Mouse (Mus musculus) gastrocnemius, postnatal 10 days (tissue): Measurements from ENCODE around the gene Zscan4e. TPM values are rescaled to one million over a fixed set of nuclear protein-coding genes. Genes with fewer than 3 reads are reported as not detected.
"Not testable (repeated sequence)": the region's sequence is repeated elsewhere in the genome, so short reads cannot be mapped to it uniquely, and the experiment has no call there.

Experiments
- DNase-seq: peaks from one replicate; pipeline ENCODE4 v3.0.0; 2021; ENCODE audit warnings: mixed read lengths
- long read RNA-seq, 2 experiments: library from polyadenylated mRNA; stranded (forward); transcript quantifications; one replicate each; pipeline ENCODE4 v2.0.0; 2021
- microRNA-seq, 2 experiments: library from miRNA; unstranded; fragments of <30 nt; microRNA quantifications; one replicate each; pipeline ENCODE4 v1.2.0; 2021
- total RNA-seq, 2 experiments: library from RNA; stranded (reverse); gene quantifications; 2 replicates each; pipeline ENCODE4 v1.2.3; 2021

The Zscan4e gene
- not detected for total RNA-seq
- long read RNA-seq, experiment 1: 0 reads
- long read RNA-seq, experiment 2: 0 reads

DNA sequence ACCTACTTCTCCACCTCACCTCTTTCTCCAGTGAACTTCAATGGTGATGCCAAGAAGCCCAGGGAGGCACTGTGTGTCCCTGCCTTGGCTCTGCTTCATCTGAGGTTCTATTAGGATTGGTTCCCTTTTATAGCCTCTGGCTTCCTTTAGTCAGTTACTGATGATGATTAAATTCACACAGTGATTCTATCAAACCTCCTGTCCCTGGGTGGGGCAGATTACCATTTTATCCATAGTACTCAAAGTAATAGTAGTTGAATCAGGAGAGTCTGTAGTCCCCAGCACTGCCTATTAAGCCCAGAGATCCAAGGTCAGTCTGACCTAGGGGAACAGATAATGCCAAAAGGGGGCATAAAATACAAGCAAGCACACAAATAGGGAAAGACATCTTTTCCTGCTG is at the start of gene Zscan4e:
Gene Zscan4e, minus strand, starts transcription at position 101 of the 400 bp plus-strand sequence.
- not testable (repeated sequence) for DNase-seq

Small RNAs within 50 kb of the gene (microRNA-seq; reads per million reads assigned to microRNA genes)
- gene Gm23087: 0 reads per million in 2 experiments
- 0 reads per million in 2 experiments for gene Gm26248

Other genes starting within 250 kb of the Zscan4e start
- gene Zscan4-ps1, start 241.0 kb downstream of the Zscan4e start, total RNA-seq: not detected
- gene Zscan4d, start 144.5 kb downstream of the Zscan4e start, total RNA-seq: not detected
- gene Zscan4f, start 87.2 kb upstream of the Zscan4e start, total RNA-seq: not detected
- not detected for gene Zscan4-ps2, start 203.6 kb upstream of the Zscan4e start, total RNA-seq